Mouse (Mus musculus) liver, adult 2 months (tissue): ENCODE data around the gene Ccdc153.

ENCODE experiments used
- CTCF ChIP-seq: fragments of 200-500 bp; IDR thresholded peaks from 2 replicates; pipeline ENCODE4 v1.5.1; 2011; ENCODE audit warnings: low read depth, low read length, control low read depth
- POLR2A ChIP-seq: fragments of 200-500 bp; IDR thresholded peaks from 2 replicates; pipeline ENCODE4 v1.6.1; 2011; ENCODE audit warnings: low read length, control low read depth; ENCODE audit not compliant: insufficient read depth; ENCODE audit errors: extremely low read depth

DNA sequence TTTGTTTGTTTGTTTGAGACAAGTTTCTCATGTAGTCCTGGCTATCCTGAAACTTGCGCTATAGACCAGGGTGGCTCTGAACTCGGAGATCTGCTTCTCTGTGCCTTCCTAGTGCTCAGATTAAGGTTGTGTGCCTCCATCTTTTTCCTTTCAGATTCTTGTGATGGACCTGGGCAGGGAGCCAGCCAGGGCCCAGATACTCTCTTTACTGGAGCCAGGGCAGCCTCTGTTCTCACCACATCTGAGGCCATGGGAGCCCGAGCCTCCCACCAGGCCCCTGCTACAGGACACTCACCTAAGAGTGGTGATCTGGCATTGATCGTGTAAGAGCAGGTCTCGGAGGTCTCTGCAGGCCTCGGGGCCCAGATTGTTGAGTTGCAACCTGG lies 14.7 kb downstream of the Ccdc153 start:
- no peak for TF ChIP-seq CTCF
- no peak for TF ChIP-seq POLR2A
